Mouse (Mus musculus) stomach, postnatal 0 days (tissue): ENCODE measurements around the gene Mrpl54. TPM values are rescaled to one million over a fixed set of nuclear protein-coding genes. Genes with fewer than 3 reads are reported as not detected.

Source experiments
- ATAC-seq: fragments of 200-750 bp; cut with Nextera tagmentation; 2 replicates; pipeline ENCODE4 v1.8.0; 2017; ENCODE audit not compliant: low FRiP score, low TSS enrichment
- DNase-seq: peaks from one replicate; pipeline ENCODE4 v3.0.0-alpha.2; 2016; ENCODE audit warnings: low spot score
- H3K27ac ChIP-seq: fragments of 300-500 bp; sonication (generic); replicated peaks from 2 replicates; pipeline ENCODE4 v1.5.1; 2014; ENCODE audit warnings: mild to moderate bottlenecking, control low read depth
- H3K27me3 ChIP-seq: fragments of 300-500 bp; sonication (generic); 2 replicates; pipeline ENCODE4 v1.6.1; 2014; ENCODE audit warnings: low read length; ENCODE audit not compliant: control insufficient read depth, insufficient read depth
- H3K36me3 ChIP-seq: fragments of 300-500 bp; sonication (generic); 2 replicates; pipeline ENCODE4 v1.6.1; 2014; ENCODE audit warnings: low read length, mixed read lengths; ENCODE audit not compliant: control insufficient read depth, insufficient read depth
- H3K4me1 ChIP-seq: fragments of 300-500 bp; sonication (generic); replicated peaks from 2 replicates; pipeline ENCODE4 v1.6.1; 2014; ENCODE audit warnings: antibody characterized with exemption; ENCODE audit not compliant: control insufficient read depth, insufficient read depth
- H3K4me2 ChIP-seq: fragments of 300-500 bp; sonication (generic); replicated peaks from 2 replicates; pipeline ENCODE4 v1.6.1; 2014; ENCODE audit warnings: low read depth, mild to moderate bottlenecking, control low read depth, moderate library complexity
- H3K4me3 ChIP-seq: fragments of 300-500 bp; sonication (generic); 2 replicates; pipeline ENCODE4 v1.5.1; 2014; ENCODE audit warnings: low read depth, low read length, control low read depth
- H3K9ac ChIP-seq: fragments of 300-500 bp; sonication (generic); 2 replicates; pipeline ENCODE4 v1.6.1; 2014; ENCODE audit warnings: mild to moderate bottlenecking, low read length, control low read depth, mixed read lengths
- H3K9me3 ChIP-seq: fragments of 300-500 bp; sonication (generic); 2 replicates; pipeline ENCODE4 v1.6.1; 2016; ENCODE audit warnings: low read length; ENCODE audit not compliant: control insufficient read depth
- CTCF ChIP-seq: IDR thresholded peaks from 2 replicates; pipeline ENCODE4 v1.5.1; 2016; ENCODE audit warnings: antibody characterized with exemption, low read depth, mild to moderate bottlenecking, moderate library complexity
- EP300 ChIP-seq: optimal IDR thresholded peaks from 2 replicates; pipeline ENCODE3; 2016; ENCODE audit warnings: antibody characterized with exemption
- WGBS: fragments of 180-500 bp; shearing (Covaris S2); extraction: QIAGEN DNeasy Blood & Tissue Kit; methylation state at CpG from one replicate; pipeline ENCODE4 v1.1.7; 2014; 5-methylcytosine and 5-hydroxymethylcytosine counted together
- polyA plus RNA-seq: library from polyadenylated mRNA; unstranded; fragments of >200 nt; fragmentation: Nextera tagmentation; extraction: Ambion mirVana; gene quantifications from 2 replicates; pipeline ENCODE4 v1.2.1, GENCODE M21; 2015

The Mrpl54 gene
- polyA plus RNA-seq, 1 experiment from 2014 or later: 210 TPM

- peak overlapping the region; percentile 10; the same call in 1 of the 2 replicates for H3K4me3 ChIP-seq
- TF ChIP-seq EP300 (no peak), CTCF (no peak)
- 0 out of 2 replicates have a peak overlapping the region, but pooled peaks have one; percentile 78 for H3K27ac ChIP-seq
- peak overlapping the region; percentile 65 for H3K4me2 ChIP-seq
- H3K9me3 ChIP-seq: no peaks in the 10 kb centered on the region
- no peaks in the 10 kb centered on the region for H3K27me3 ChIP-seq
- 0 out of 2 replicates have a peak, but pooled peaks have one; percentile 4 for ATAC-seq
- no peaks in the 10 kb centered on the region for H3K4me1 ChIP-seq
- no peaks in the 10 kb centered on the region for H3K36me3 ChIP-seq
- WGBS: 7% methylated on average over 17 of the region's 17 CpGs
- H3K9ac ChIP-seq: no peak overlapping the region
- peak; percentile 85 for DNase-seq
These were observed 18.0 kb upstream of the Mrpl54 start for GRCm38 (mm10) chr10:81284719-81285118.

- H3K36me3 ChIP-seq: no peaks in the 10 kb centered on the region
- no peaks in the 10 kb centered on the region for H3K9me3 ChIP-seq
- no peaks in the 10 kb centered on the region for H3K4me1 ChIP-seq
- TF ChIP-seq EP300: no peak
- no peak for TF ChIP-seq CTCF
- DNase-seq (no peak), ATAC-seq (no peak)
- no peaks in the 10 kb centered on the region for H3K27me3 ChIP-seq
- peak overlapping the region; percentile 65; the same call in 1 of the 2 replicates for H3K4me2 ChIP-seq
- H3K27ac ChIP-seq: no peak overlapping the region
- WGBS: 45% methylated on average over 6 of the region's 6 CpGs
- H3K9ac ChIP-seq: 0 out of 2 replicates have a peak overlapping the region, but pooled peaks have one; percentile 23
- H3K4me3 ChIP-seq: no peak overlapping the region
These were observed 17.5 kb upstream of the Mrpl54 start for GRCm38 (mm10) chr10:81284189-81284588.

- no peaks in the 10 kb centered on the region for H3K9me3 ChIP-seq
- no peak overlapping the region for H3K9ac ChIP-seq
- no peak for ATAC-seq
These were observed 12.8 kb upstream of the Mrpl54 start for GRCm38 (mm10) chr10:81279496-81279895.

GRCm38 (mm10) chr10:81277676-81278075 is 10.9 kb upstream of the Mrpl54 start:
- H3K4me3 ChIP-seq: no peak overlapping the region
- H3K27me3 ChIP-seq: no peaks in the 10 kb centered on the region
- no peak overlapping the region for H3K9ac ChIP-seq
- TF ChIP-seq EP300: no peak
- TF ChIP-seq CTCF: no peak
- no peak overlapping the region for H3K27ac ChIP-seq
- ATAC-seq: no peak
- no peak overlapping the region for H3K4me2 ChIP-seq
- peaks cover 14% of the 10 kb centered on the region; the same call in 1 of the 2 replicates for H3K36me3 ChIP-seq
- H3K4me1 ChIP-seq: no peaks in the 10 kb centered on the region
- H3K9me3 ChIP-seq: no peaks in the 10 kb centered on the region
- no peak for DNase-seq
- WGBS: 76% methylated on average over 22 of the region's 22 CpGs

More at GRCm38 (mm10) chr10:81279496-81279895, 12.8 kb upstream of the Mrpl54 start:
- H3K36me3 ChIP-seq: 0 out of 2 replicates have a peak, but pooled peaks cover 2% of the 10 kb centered on the region
- WGBS: 42% methylated on average over 10 of the region's 10 CpGs
- TF ChIP-seq CTCF (no peak), EP300 (no peak)
- H3K4me3 ChIP-seq: no peak overlapping the region
- no peaks in the 10 kb centered on the region for H3K4me1 ChIP-seq
- H3K4me2 ChIP-seq: no peak overlapping the region
- no peak for DNase-seq
- no peaks in the 10 kb centered on the region for H3K27me3 ChIP-seq
- H3K27ac ChIP-seq: no peak overlapping the region

- H3K36me3 ChIP-seq: peaks cover 30% of the 10 kb centered on the region
- ATAC-seq (no peak), DNase-seq (no peak)
- no peak overlapping the region for H3K4me2 ChIP-seq
- no peaks in the 10 kb centered on the region for H3K9me3 ChIP-seq
- H3K4me3 ChIP-seq: no peak overlapping the region
- no peaks in the 10 kb centered on the region for H3K27me3 ChIP-seq
- H3K9ac ChIP-seq: no peak overlapping the region
- WGBS: 95% methylated on average over 19 of the region's 19 CpGs
- TF ChIP-seq EP300 (no peak), CTCF (no peak)
- H3K27ac ChIP-seq: no peak overlapping the region
- H3K4me1 ChIP-seq: no peaks in the 10 kb centered on the region; the same call in 1 of the 2 replicates
These were observed 7.1 kb upstream of the Mrpl54 start for GRCm38 (mm10) chr10:81273842-81274241.

GRCm38 (mm10) chr10:81272356-81272755 is 5.6 kb upstream of the Mrpl54 start:
- TF ChIP-seq CTCF (no peak), EP300 (no peak)
- ATAC-seq: no peak
- Histone ChIP-seq H3K4me3 (no peak overlapping the region), H3K4me1 (peaks cover 2% of the 10 kb centered on the region; the same call in 1 of the 2 replicates), H3K9ac (no peak overlapping the region), H3K27ac (no peak overlapping the region), H3K36me3 (peaks cover 30% of the 10 kb centered on the region), H3K27me3 (no peaks in the 10 kb centered on the region), H3K9me3 (no peaks in the 10 kb centered on the region), H3K4me2 (no peak overlapping the region)
- DNase-seq: no peak
- WGBS: 87% methylated on average over 21 of the region's 21 CpGs
